In genomic region chr12:116232061-116232460, GRCm38 (mm10) we compare ENCODE assay signal across 23 mouse cellular contexts. TPM values are rescaled to one million over a fixed set of nuclear protein-coding genes. Genes with fewer than 3 reads are reported as not detected.
DNase-seq lines count a peak whose midpoint lies in the region; ATAC-seq and TF ChIP-seq lines count a peak whose summit lies in the region.
"Had no signal": no experiment of that assay in that cellular context is flagged by ENCODE, and none has a peak within 500 bp of the region (broad histone marks: within the 10 kb centered on the region; RNA-seq: fewer than 3 reads in every experiment).

No protein-coding gene starts in this region.

- TF ChIP-seq EP300 in heart, adult 2 months (IDR thresholded peaks at IDR 0.05; ENCODE audit: insufficient read depth, low read depth, low read length): no peak

- H3K4me3 ChIP-seq in heart, adult 2 months: no peak overlapping the region
- H3K4me3 ChIP-seq in liver, embryonic 16.5 days (ENCODE audit: low read depth, low read length): no peak overlapping the region
- H3K4me3 ChIP-seq in myocyte: no peak overlapping the region
- no peak overlapping the region for H3K4me3 ChIP-seq in hindbrain, embryonic 11.5 days (ENCODE audit: low read depth, low read length)
- H3K4me3 ChIP-seq: forebrain, embryonic 15.5 days; hindbrain, embryonic 13.5 days; intestine, embryonic 15.5 days; layer of hippocampus, adult 2 months; left cerebral cortex, adult 2 months; limb, embryonic 13.5 days had no signal

- H3K27me3 ChIP-seq in heart, adult 2 months (ENCODE audit: control insufficient read depth, insufficient read depth, low read length): no peaks in the 10 kb centered on the region
- no peaks in the 10 kb centered on the region for H3K27me3 ChIP-seq in liver, embryonic 16.5 days (ENCODE audit: control insufficient read depth, insufficient read depth, low read depth, low read length)
- H3K27me3 ChIP-seq in myocyte (ENCODE audit: control insufficient read depth, insufficient read depth, insufficient read length): no peaks in the 10 kb centered on the region
- H3K27me3 ChIP-seq in hindbrain, embryonic 11.5 days (ENCODE audit: control insufficient read depth, insufficient read depth, low read length): no peaks in the 10 kb centered on the region
- H3K27me3 ChIP-seq: forebrain, embryonic 15.5 days; hindbrain, embryonic 13.5 days; intestine, embryonic 15.5 days; limb, embryonic 13.5 days had no signal

- H3K27ac ChIP-seq in heart, adult 2 months: peak overlapping the region; percentile 50
- no peak overlapping the region for H3K27ac ChIP-seq in liver, embryonic 16.5 days (ENCODE audit: low read length)
- H3K27ac ChIP-seq in hindbrain, embryonic 11.5 days (ENCODE audit: low read depth, low read length): no peak overlapping the region
- H3K27ac ChIP-seq: forebrain, embryonic 15.5 days; hindbrain, embryonic 13.5 days; intestine, embryonic 15.5 days; kidney, postnatal 0 days; layer of hippocampus, adult 2 months; left cerebral cortex, adult 2 months; limb, embryonic 13.5 days had no signal

- H3K9me3 ChIP-seq in liver, embryonic 16.5 days (replicated peaks; ENCODE audit: control insufficient read depth, low read length): no peaks in the 10 kb centered on the region
- no peaks in the 10 kb centered on the region for H3K9me3 ChIP-seq in hindbrain, embryonic 11.5 days (ENCODE audit: control insufficient read depth, low read length)
- H3K9me3 ChIP-seq: forebrain, embryonic 15.5 days; hindbrain, embryonic 13.5 days; intestine, embryonic 15.5 days; limb, embryonic 13.5 days had no signal

- H3K36me3 ChIP-seq in heart, adult 2 months (ENCODE audit: control insufficient read depth, insufficient read depth, low read length): peaks cover 6% of the 10 kb centered on the region
- no peaks in the 10 kb centered on the region for H3K36me3 ChIP-seq in liver, embryonic 16.5 days (ENCODE audit: control insufficient read depth, insufficient read depth)
- H3K36me3 ChIP-seq in myocyte (ENCODE audit: control insufficient read depth, insufficient read depth): no peaks in the 10 kb centered on the region
- H3K36me3 ChIP-seq in hindbrain, embryonic 11.5 days (ENCODE audit: control insufficient read depth, insufficient read depth, low read length): no peaks in the 10 kb centered on the region
- H3K36me3 ChIP-seq: intestine, embryonic 15.5 days had no signal

- H3ac ChIP-seq in myocyte (ENCODE audit: control insufficient read depth, insufficient read length): no peak overlapping the region

- ATAC-seq in liver, embryonic 16.5 days (ENCODE audit: low read depth): no peak
- no peak for ATAC-seq in hindbrain, embryonic 11.5 days (ENCODE audit: low FRiP score)
- ATAC-seq: activated CD4-positive, CD25-positive, alpha-beta regulatory T cell, adult 4 months; forebrain, embryonic 15.5 days; intestine, embryonic 15.5 days had no signal

- no peaks in the 10 kb centered on the region for H3K79me2 ChIP-seq in heart, adult 2 months (replicated peaks; ENCODE audit: control insufficient read depth, insufficient read depth, low read length)
- no peaks in the 10 kb centered on the region for H3K79me2 ChIP-seq in myocyte (ENCODE audit: control insufficient read depth, insufficient read depth)

- no peak for DNase-seq in heart, adult 2 months
- DNase-seq in heart, postnatal 36 days: no peak
- DNase-seq in liver: no peak
- DNase-seq in Muller cell, postnatal 12 days (ENCODE audit: inconsistent ontology term): peak; percentile 4
- no peak for DNase-seq in left cerebral cortex, adult 8-10 months (ENCODE audit: low spot score in 2 of 2)
- no peak for DNase-seq in hindbrain, embryonic 11.5 days (ENCODE audit: low spot score)
- DNase-seq: B cell, adult 2 months; thymus, postnatal 14 days had no signal

- TF ChIP-seq POLR2A in heart, adult 2 months (IDR thresholded peaks at IDR 0.05; ENCODE audit: insufficient read depth, low read depth, low read length): no peak
- no peak for TF ChIP-seq POLR2A in myocyte (IDR thresholded peaks at IDR 0.05; ENCODE audit: insufficient read length, low read depth)

- H3K9ac ChIP-seq in heart, adult 2 months (ENCODE audit: low read depth, low read length): no peak overlapping the region
- no peak overlapping the region for H3K9ac ChIP-seq in liver, embryonic 16.5 days (ENCODE audit: low read depth, low read length)
- H3K9ac ChIP-seq in hindbrain, embryonic 11.5 days (ENCODE audit: low read depth, low read length): no peak overlapping the region
- H3K9ac ChIP-seq: forebrain, embryonic 15.5 days; hindbrain, embryonic 13.5 days; intestine, embryonic 15.5 days; limb, embryonic 13.5 days had no signal

- intact Hi-C loops in heart, adult 2 months (cut with DNase I): no loop called here
- intact Hi-C loops in heart, postnatal 36 days (cut with DNase I): no loop called here

- no peak for TF ChIP-seq CTCF in heart, adult 2 months (IDR thresholded peaks at IDR 0.05)

- peaks cover 5% of the 10 kb centered on the region for H3K4me1 ChIP-seq in heart, adult 2 months (ENCODE audit: control insufficient read depth, insufficient read depth, low read length)
- H3K4me1 ChIP-seq in liver, embryonic 16.5 days (ENCODE audit: control insufficient read depth, low read depth, low read length): no peaks in the 10 kb centered on the region
- H3K4me1 ChIP-seq in hindbrain, embryonic 11.5 days (replicated peaks; ENCODE audit: control insufficient read depth, insufficient read depth, low read length): no peaks in the 10 kb centered on the region
- H3K4me1 ChIP-seq: forebrain, embryonic 15.5 days; hindbrain, embryonic 13.5 days; intestine, embryonic 15.5 days had no signal

- WGBS in heart, adult 2 months: 67% methylated on average over 1 of the region's 1 CpGs
- WGBS in liver, embryonic 16.5 days (ENCODE audit: insufficient replicate concordance): 72% methylated on average over 1 of the region's 1 CpGs
- 92% methylated on average over 1 of the region's 1 CpGs for WGBS in hindbrain, embryonic 11.5 days

- H3K4me2 ChIP-seq in liver, embryonic 16.5 days (ENCODE audit: low read depth, low read length): 0 out of 2 replicates have a peak overlapping the region, but pooled peaks have one; percentile 24
- H3K4me2 ChIP-seq in myocyte (ENCODE audit: low read depth): peak overlapping the region; percentile 74
- no peak overlapping the region for H3K4me2 ChIP-seq in hindbrain, embryonic 11.5 days (replicated peaks; ENCODE audit: low read depth, low read length)
- H3K4me2 ChIP-seq: forebrain, embryonic 15.5 days; hindbrain, embryonic 13.5 days; intestine, embryonic 15.5 days; limb, embryonic 13.5 days had no signal

TF ChIP-seq in myocyte, 11 proteins besides CTCF, POLR2A, EP300 and RAD21:
- no peak for TF ChIP-seq MYOD1 (IDR thresholded peaks at IDR 0.05; ENCODE audit: control insufficient read depth in 1 of 3, insufficient read length in 2 of 3, low read depth in 2 of 3)
- TF ChIP-seq CEBPB (IDR thresholded peaks at IDR 0.05; ENCODE audit: insufficient read depth, poor library complexity, severe bottlenecking): no peak
- no peak for TF ChIP-seq E2F4 (IDR thresholded peaks at IDR 0.05; ENCODE audit: insufficient read depth)
- no peak for TF ChIP-seq TCF3 (IDR thresholded peaks at IDR 0.05; ENCODE audit: insufficient read length, low read depth)
- TF ChIP-seq POLR2AphosphoS2 (IDR thresholded peaks at IDR 0.05; ENCODE audit: insufficient read length, low read depth): no peak
- no peak for TF ChIP-seq SRF (IDR thresholded peaks at IDR 0.05; ENCODE audit: control insufficient read depth, insufficient read length, low read depth)
- TF ChIP-seq TCF12 (IDR thresholded peaks at IDR 0.05; ENCODE audit: insufficient read depth, poor library complexity, severe bottlenecking): no peak
- no peak for TF ChIP-seq REST (IDR thresholded peaks at IDR 0.05; ENCODE audit: insufficient read depth, insufficient read length)
- TF ChIP-seq MAX (IDR thresholded peaks at IDR 0.05; ENCODE audit: low read depth): no peak
- no peak for TF ChIP-seq MYOG (IDR thresholded peaks at IDR 0.05; ENCODE audit: control insufficient read depth in 1 of 3, insufficient read depth in 1 of 3, insufficient read length in 2 of 3, low read depth in 2 of 3)
- no peak for TF ChIP-seq USF1 (IDR thresholded peaks at IDR 0.05; ENCODE audit: low read depth)

RNA-seq across cellular contexts. Expression of gene Wdr60, which starts 30.8 kb away (rescaled TPM):
- 1 to 10 TPM; 2.3 to 2.4 TPM for total RNA-seq in heart, adult 2 months (2021)
- polyA plus RNA-seq in heart, adult 2 months (2012; rRNA removed): 1.8 and 2.4 TPM in 2 replicates
- total RNA-seq in heart, postnatal 36 days (2021): 1 to 10 TPM; 2.2 to 2.7 TPM
- polyA plus RNA-seq in liver, embryonic 16.5 days (2015; fragmentation: Nextera tagmentation; extraction: Ambion mirVana): 2.8 and 3.0 TPM in 2 replicates
- polyA plus RNA-seq in myocyte (2012; fragmentation: generic; extraction: Trizol): 4.5 TPM
- total RNA-seq in left cerebral cortex, adult 8-10 months (2022): 10 to 100 TPM; 14.2 to 22.9 (median 17.9) TPM
- polyA plus RNA-seq in hindbrain, embryonic 11.5 days (2014; fragmentation: Nextera tagmentation; extraction: Ambion mirVana): 15.3 and 17.3 TPM in 2 replicates

RNA-seq across cellular contexts. Expression of gene Gm11027, which starts 43.1 kb away (rescaled TPM):
- total RNA-seq in heart, adult 2 months (2021): not detected
- not detected in 2 replicates for polyA plus RNA-seq in heart, adult 2 months (2012; rRNA removed)
- total RNA-seq in heart, postnatal 36 days (2021): not detected
- polyA plus RNA-seq in liver, embryonic 16.5 days (2015; fragmentation: Nextera tagmentation; extraction: Ambion mirVana): not detected in 2 replicates
- polyA plus RNA-seq in myocyte (2012; fragmentation: generic; extraction: Trizol): not detected
- total RNA-seq in left cerebral cortex, adult 8-10 months (2022): not detected
- polyA plus RNA-seq in hindbrain, embryonic 11.5 days (2014; fragmentation: Nextera tagmentation; extraction: Ambion mirVana): not detected in 2 replicates
- total RNA-seq: adrenal gland, postnatal 25 days; layer of hippocampus, adult 2 months; left cerebral cortex, adult 2 months; midbrain, postnatal 0 days had no signal
- polyA plus RNA-seq: activated CD4-positive, CD25-positive, alpha-beta regulatory T cell, adult 4 months; cerebellum, adult 2 months; embryonic facial prominence, embryonic 11.5 days; forebrain, embryonic 15.5 days; hindbrain, embryonic 13.5 days; intestine, embryonic 15.5 days; kidney, postnatal 0 days; limb, embryonic 13.5 days; midbrain, postnatal 0 days; neural tube, embryonic 11.5 days had no signal

RNA-seq across cellular contexts. Expression of gene Esyt2, which starts 48.9 kb away (rescaled TPM):
- total RNA-seq in heart, adult 2 months (2021): 10 to 100 TPM; 24.6 to 27.8 TPM
- polyA plus RNA-seq in heart, adult 2 months (2012; rRNA removed): 7.5 and 11.3 TPM in 2 replicates
- total RNA-seq in heart, postnatal 36 days (2021): 10 to 100 TPM; 27.7 to 29.9 TPM
- 9.4 TPM in 2 replicates for polyA plus RNA-seq in liver, embryonic 16.5 days (2015; fragmentation: Nextera tagmentation; extraction: Ambion mirVana)
- polyA plus RNA-seq in myocyte (2012; fragmentation: generic; extraction: Trizol): 16.1 TPM
- total RNA-seq in left cerebral cortex, adult 8-10 months (2022): 10 to 100 TPM; 57.4 to 67.5 (median 61.3) TPM
- 18.8 and 22.1 TPM in 2 replicates for polyA plus RNA-seq in hindbrain, embryonic 11.5 days (2014; fragmentation: Nextera tagmentation; extraction: Ambion mirVana)
